Comparison of ENCODE assay signal across 23 mouse cellular contexts in the genomic region with DNA sequence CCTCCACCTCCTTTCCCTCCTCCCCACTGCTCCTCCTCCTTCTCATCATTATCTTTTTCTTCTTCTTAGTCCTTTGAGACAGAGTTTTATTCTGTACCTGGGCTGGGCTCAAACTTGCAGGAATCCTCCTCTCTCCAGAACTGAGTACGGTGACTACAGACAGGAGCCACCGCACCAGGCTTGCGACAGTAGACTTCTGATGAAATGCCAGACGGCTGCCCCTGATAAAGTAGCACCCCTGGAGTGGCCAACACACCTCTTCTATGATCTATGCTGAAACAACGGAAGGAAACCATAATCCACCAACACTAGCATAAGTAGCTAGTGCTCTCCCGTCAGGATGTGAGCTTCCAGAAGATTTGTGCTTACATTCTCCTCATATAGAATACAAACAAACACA. TPM values are rescaled to one million over a fixed set of nuclear protein-coding genes. Genes with fewer than 3 reads are reported as not detected.
"Had no signal": no experiment of that assay in that cellular context is flagged by ENCODE, and none has a peak within 500 bp of the region (broad histone marks: within the 10 kb centered on the region; RNA-seq: fewer than 3 reads in every experiment).

No protein-coding gene starts in this region.

- H3K27ac ChIP-seq: left cerebral cortex, adult 2 months; limb, embryonic 10.5 days; midbrain, embryonic 15.5 days; neural tube, embryonic 12.5 days had no signal

- H3K36me3 ChIP-seq: limb, embryonic 10.5 days; midbrain, embryonic 15.5 days; neural tube, embryonic 12.5 days had no signal

- DNase-seq: kidney, adult 8-10 months; kidney, postnatal 25 days; lung, adult 2 months; lung, postnatal 10 days; lung, postnatal 4 days; retina, postnatal 1 day; right cerebral cortex, postnatal 4 days; spleen, adult 18-20 months; thymus, adult 18-20 months; thymus, postnatal 25 days had no signal

- H3K4me3 ChIP-seq: left cerebral cortex, adult 2 months; limb, embryonic 10.5 days; midbrain, embryonic 15.5 days; neural tube, embryonic 12.5 days had no signal

- H3K9me3 ChIP-seq: limb, embryonic 10.5 days; midbrain, embryonic 15.5 days; neural tube, embryonic 12.5 days had no signal

- H3K9ac ChIP-seq: midbrain, embryonic 15.5 days; neural tube, embryonic 12.5 days had no signal

- H3K27me3 ChIP-seq: midbrain, embryonic 15.5 days; neural tube, embryonic 12.5 days had no signal

- ATAC-seq: intestine, postnatal 0 days; midbrain, embryonic 15.5 days had no signal

- H3K4me2 ChIP-seq: midbrain, embryonic 11.5 days; midbrain, embryonic 15.5 days; neural tube, embryonic 12.5 days had no signal

- H3K4me1 ChIP-seq: limb, embryonic 10.5 days; midbrain, embryonic 15.5 days; neural tube, embryonic 12.5 days had no signal

RNA-seq across cellular contexts. Expression of a gene that starts 25.4 kb away (rescaled TPM):
- total RNA-seq: monocyte, adult 5-6 weeks had no signal

RNA-seq across cellular contexts. Expression of a gene that starts 40.5 kb away (rescaled TPM):
- total RNA-seq: left cerebral cortex, adult 2 months; left cerebral cortex, postnatal 14 days; megakaryocyte, adult 5-6 weeks; monocyte, adult 5-6 weeks had no signal
- polyA plus RNA-seq: kidney, embryonic 16.5 days; limb, embryonic 10.5 days; limb, embryonic 14.5 days; lung, adult 2 months; midbrain, embryonic 11.5 days; midbrain, embryonic 15.5 days; neural tube, embryonic 12.5 days; stomach, embryonic 14.5 days; urinary bladder, adult 2 months had no signal

RNA-seq across cellular contexts. Expression of a gene that starts 45.4 kb away (rescaled TPM):
- total RNA-seq: megakaryocyte, adult 5-6 weeks; monocyte, adult 5-6 weeks had no signal
- polyA plus RNA-seq: limb, embryonic 10.5 days; stomach, embryonic 14.5 days had no signal

RNA-seq across cellular contexts. Expression of a gene that starts 45.6 kb away (rescaled TPM):
- total RNA-seq: monocyte, adult 5-6 weeks had no signal
- polyA plus RNA-seq: stomach, embryonic 14.5 days had no signal
